Mouse (Mus musculus): ENCODE measurements around the gene Prkar1a. TPM values are rescaled to one million over a fixed set of nuclear protein-coding genes. Genes with fewer than 3 reads are reported as not detected.
A peak's percentile ranks its signal among the peaks of the same experiment; 100 is the strongest.
"Not testable (repeated sequence)": the region's sequence is repeated elsewhere in the genome, so short reads cannot be mapped to it uniquely, and the experiment has no call there.

Gene Prkar1a
- total and polyA plus RNA-seq, 2 experiments from 2014 or later = 231 to 473 TPM

DNA sequence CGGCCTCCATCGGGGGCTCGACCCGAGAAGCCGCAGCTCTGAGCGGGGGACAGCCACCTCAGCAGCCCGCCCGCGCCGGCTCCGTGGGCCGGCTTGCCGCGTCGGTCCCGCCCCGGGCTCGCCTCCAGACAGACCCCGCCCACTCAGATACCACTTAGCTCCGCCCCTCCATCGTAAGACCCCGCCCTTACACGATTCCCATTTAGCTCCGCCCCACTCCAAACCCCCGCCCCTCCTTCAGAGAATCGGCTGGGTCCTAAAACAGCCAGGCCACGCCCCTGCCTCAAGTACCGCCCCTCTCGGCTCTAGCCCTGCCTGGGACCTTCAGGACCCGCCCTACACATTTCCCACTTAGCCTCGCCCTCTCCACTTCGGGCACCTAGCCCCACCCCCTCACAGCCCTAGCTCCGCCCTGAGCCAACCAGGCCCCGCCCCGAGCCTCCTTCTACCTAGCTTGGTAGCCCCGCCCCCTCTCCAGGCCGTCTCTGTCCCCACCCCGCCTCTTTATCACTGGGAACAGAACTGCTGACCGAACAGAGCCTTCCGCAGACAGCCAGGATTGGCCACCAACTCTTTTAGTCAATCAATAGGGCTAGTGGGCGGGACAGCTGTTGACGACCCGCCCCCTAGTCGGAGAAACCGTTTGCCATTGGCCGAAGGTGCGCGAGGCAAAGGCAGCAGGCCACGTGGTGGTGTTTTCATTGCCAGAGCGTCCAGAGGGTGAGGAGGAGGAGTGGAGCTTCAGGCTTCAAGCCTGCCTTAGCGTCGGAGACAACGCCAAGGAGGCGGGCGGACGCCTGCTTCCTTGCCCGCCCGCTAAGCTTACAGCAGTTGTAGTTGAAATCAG is 37.7 kb upstream of the Prkar1a start, which contains the start of gene Wipi1:
Wipi1 (minus strand) TSS at position 665 of the 847 bp plus-strand sequence.
- peak; percentile 99 for DNase-seq (ENCODE audit: low spot score)
- Histone ChIP-seq H3K9ac (replicated peaks; ENCODE audit: low read length, poor library complexity, severe bottlenecking) (peak within 1 kb of the TSS; percentile 78), H3K36me3 (ENCODE audit: insufficient read depth, low read length) (no peaks in the 10 kb centered on the region), H3K4me1 (ENCODE audit: insufficient read depth, low read length) (peaks cover 6% of the 10 kb centered on the region), H3K4me3 (ENCODE audit: low read depth, low read length) (peak within 1 kb of the TSS; percentile 78), H3K27me3 (ENCODE audit: insufficient read depth, low read length) (no peaks in the 10 kb centered on the region), H3K27ac (ENCODE audit: low read depth, low read length) (peak within 1 kb of the TSS; percentile 75), H3K4me2 (ENCODE audit: low read depth, low read length, poor library complexity, severe bottlenecking) (peak within 1 kb of the TSS; percentile 87), H3K9me3 (ENCODE audit: low read length) (no peaks in the 10 kb centered on the region)
- under 1% methylated on average over 57 of the region's 58 CpGs for WGBS
- peak; percentile 17; the same call in 1 of the 2 replicates for TF ChIP-seq CTCF (IDR thresholded peaks at IDR 0.05)
- peak; percentile 97 for ATAC-seq (ENCODE audit: low FRiP score)

DNA sequence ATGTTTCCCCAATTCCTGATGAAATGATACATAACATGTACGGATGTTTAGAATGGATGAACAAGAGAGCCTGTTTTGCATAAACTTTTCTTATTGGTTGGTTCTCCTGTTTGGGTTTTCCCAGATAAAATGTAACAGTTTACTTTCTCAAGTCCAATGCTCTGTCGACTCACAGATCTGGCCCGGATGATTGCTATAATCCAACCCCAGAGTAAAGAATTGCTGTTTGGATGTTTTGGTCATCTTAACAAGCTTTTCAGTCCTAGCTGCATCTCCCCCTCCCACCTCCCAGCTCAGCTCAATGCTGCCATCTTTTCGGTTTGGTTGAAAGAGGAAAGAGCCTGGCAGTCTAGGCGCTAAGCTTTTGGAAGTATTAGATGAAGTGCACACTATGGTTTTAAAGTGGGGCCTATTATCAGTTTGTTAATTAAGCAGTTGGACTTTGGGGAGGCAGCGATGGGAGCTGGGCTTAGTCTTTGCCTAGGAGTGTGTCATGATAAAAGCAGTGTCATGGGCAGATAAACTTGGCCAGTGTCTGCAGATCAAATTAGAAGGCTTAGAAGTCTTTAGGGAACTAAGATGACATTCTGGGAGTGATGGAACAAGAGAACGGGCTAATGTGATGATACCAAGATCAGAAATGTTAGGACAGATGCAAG is 36.2 kb upstream of the Prkar1a start:
- no peak overlapping the region for H3K4me2 ChIP-seq (ENCODE audit: low read depth, low read length, poor library complexity, severe bottlenecking)
- 61% methylated on average over 7 of the region's 7 CpGs for WGBS
- no peak overlapping the region for H3K9ac ChIP-seq (replicated peaks; ENCODE audit: low read length, poor library complexity, severe bottlenecking)
- no peaks in the 10 kb centered on the region for H3K9me3 ChIP-seq (ENCODE audit: low read length)
- H3K36me3 ChIP-seq (ENCODE audit: insufficient read depth, low read length) = no peaks in the 10 kb centered on the region
- no peak overlapping the region for H3K4me3 ChIP-seq (ENCODE audit: low read depth, low read length)
- no peak overlapping the region for H3K27ac ChIP-seq (ENCODE audit: low read depth, low read length)
- H3K27me3 ChIP-seq (ENCODE audit: insufficient read depth, low read length) = no peaks in the 10 kb centered on the region
- no peak for TF ChIP-seq CTCF (IDR thresholded peaks at IDR 0.05)
- H3K4me1 ChIP-seq (ENCODE audit: insufficient read depth, low read length) = peaks cover 6% of the 10 kb centered on the region
- DNase-seq (ENCODE audit: low spot score) (no peak), ATAC-seq (ENCODE audit: low FRiP score) (no peak)

DNA sequence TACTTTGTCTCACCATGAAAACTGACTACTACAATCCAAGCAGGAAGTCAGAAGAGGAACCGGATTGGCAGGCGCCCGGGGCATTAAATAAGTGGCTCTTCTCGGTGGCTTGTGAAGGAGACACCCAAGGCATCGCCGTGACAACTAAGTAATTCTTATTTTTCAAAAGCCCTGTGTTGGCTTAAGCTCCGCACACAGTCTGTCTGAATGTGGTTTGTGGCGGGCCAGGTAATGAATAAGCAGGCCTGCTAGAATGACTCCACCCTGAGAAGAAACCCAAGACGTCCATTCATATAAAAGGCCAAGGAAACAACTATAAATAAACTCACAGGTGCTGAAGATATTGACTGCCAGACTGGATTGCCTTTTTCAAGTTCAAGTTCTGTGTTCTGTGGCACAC is 33.9 kb upstream of the Prkar1a start:
- Histone ChIP-seq H3K27me3 (ENCODE audit: insufficient read depth, low read length) (no peaks in the 10 kb centered on the region), H3K9me3 (ENCODE audit: low read length) (no peaks in the 10 kb centered on the region), H3K27ac (ENCODE audit: low read depth, low read length) (no peak overlapping the region), H3K4me2 (ENCODE audit: low read depth, low read length, poor library complexity, severe bottlenecking) (no peak overlapping the region), H3K9ac (replicated peaks; ENCODE audit: low read length, poor library complexity, severe bottlenecking) (no peak overlapping the region), H3K4me1 (ENCODE audit: insufficient read depth, low read length) (peaks cover under 1% of the 10 kb centered on the region; the same call in 1 of the 2 replicates), H3K36me3 (ENCODE audit: insufficient read depth, low read length) (no peaks in the 10 kb centered on the region), H3K4me3 (ENCODE audit: low read depth, low read length) (no peak overlapping the region)
- 51% methylated on average over 9 of the region's 9 CpGs for WGBS
- TF ChIP-seq CTCF (IDR thresholded peaks at IDR 0.05) = no peak
- DNase-seq (ENCODE audit: low spot score) (no peak), ATAC-seq (ENCODE audit: low FRiP score) (no peak)

DNA sequence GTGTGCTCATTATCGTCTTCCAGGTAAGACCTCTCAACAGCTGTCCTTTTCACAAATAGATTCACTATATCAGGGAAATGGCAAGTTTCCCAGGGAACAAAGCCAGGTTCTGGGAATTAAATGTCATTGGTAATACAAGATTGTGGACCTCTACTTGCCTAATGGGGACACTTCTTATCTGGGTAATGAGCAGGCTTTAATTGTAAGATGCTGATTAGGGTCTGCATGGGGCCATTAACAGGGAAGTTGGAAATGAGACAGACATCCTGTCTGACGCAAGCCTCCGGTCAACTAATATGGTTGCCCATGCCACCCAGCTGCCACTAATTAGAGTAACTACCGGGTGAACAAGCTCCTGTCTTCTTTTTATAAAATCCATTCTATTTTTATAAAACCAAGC is 32.9 kb upstream of the Prkar1a start:
- H3K4me2 ChIP-seq (ENCODE audit: low read depth, low read length, poor library complexity, severe bottlenecking) = no peak overlapping the region
- no peaks in the 10 kb centered on the region for H3K9me3 ChIP-seq (ENCODE audit: low read length)
- no peaks in the 10 kb centered on the region for H3K27me3 ChIP-seq (ENCODE audit: insufficient read depth, low read length)
- DNase-seq (ENCODE audit: low spot score) (no peak), ATAC-seq (ENCODE audit: low FRiP score) (no peak)
- no peaks in the 10 kb centered on the region for H3K36me3 ChIP-seq (ENCODE audit: insufficient read depth, low read length)
- H3K4me3 ChIP-seq (ENCODE audit: low read depth, low read length) = no peak overlapping the region
- H3K4me1 ChIP-seq (ENCODE audit: insufficient read depth, low read length) = no peaks in the 10 kb centered on the region
- WGBS = 79% methylated on average over 4 of the region's 4 CpGs
- H3K9ac ChIP-seq (replicated peaks; ENCODE audit: low read length, poor library complexity, severe bottlenecking) = no peak overlapping the region
- no peak for TF ChIP-seq CTCF (IDR thresholded peaks at IDR 0.05)
- H3K27ac ChIP-seq (ENCODE audit: low read depth, low read length) = no peak overlapping the region

DNA sequence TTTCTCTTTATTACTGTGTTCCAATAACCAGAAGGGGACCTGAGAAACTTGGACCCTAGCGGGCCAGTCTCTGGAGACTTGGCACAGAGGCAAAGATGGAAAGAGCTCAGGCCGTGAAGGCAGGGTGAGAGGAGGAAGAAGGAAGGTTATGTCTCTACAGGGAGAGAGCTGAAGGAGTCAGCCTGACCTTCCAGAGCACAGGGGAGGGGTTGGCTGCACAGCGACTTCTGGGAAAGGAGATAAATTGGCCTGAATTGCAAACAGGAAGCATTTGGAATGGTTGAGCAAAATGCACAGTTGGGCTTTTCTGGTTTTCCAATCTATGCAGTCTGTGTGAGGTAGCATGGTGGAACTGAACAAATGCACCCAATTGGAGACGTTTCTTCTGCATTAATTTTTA is 32.4 kb upstream of the Prkar1a start:
- no peak for ATAC-seq (ENCODE audit: low FRiP score)
- no peak for DNase-seq (ENCODE audit: low spot score)
- Histone ChIP-seq H3K9me3 (ENCODE audit: low read length) (no peaks in the 10 kb centered on the region), H3K27me3 (ENCODE audit: insufficient read depth, low read length) (no peaks in the 10 kb centered on the region), H3K4me3 (ENCODE audit: low read depth, low read length) (no peak overlapping the region), H3K36me3 (ENCODE audit: insufficient read depth, low read length) (no peaks in the 10 kb centered on the region), H3K9ac (replicated peaks; ENCODE audit: low read length, poor library complexity, severe bottlenecking) (no peak overlapping the region), H3K4me1 (ENCODE audit: insufficient read depth, low read length) (no peaks in the 10 kb centered on the region), H3K27ac (ENCODE audit: low read depth, low read length) (no peak overlapping the region), H3K4me2 (ENCODE audit: low read depth, low read length, poor library complexity, severe bottlenecking) (no peak overlapping the region)
- no peak for TF ChIP-seq CTCF (IDR thresholded peaks at IDR 0.05)
- WGBS = 72% methylated on average over 4 of the region's 4 CpGs

DNA sequence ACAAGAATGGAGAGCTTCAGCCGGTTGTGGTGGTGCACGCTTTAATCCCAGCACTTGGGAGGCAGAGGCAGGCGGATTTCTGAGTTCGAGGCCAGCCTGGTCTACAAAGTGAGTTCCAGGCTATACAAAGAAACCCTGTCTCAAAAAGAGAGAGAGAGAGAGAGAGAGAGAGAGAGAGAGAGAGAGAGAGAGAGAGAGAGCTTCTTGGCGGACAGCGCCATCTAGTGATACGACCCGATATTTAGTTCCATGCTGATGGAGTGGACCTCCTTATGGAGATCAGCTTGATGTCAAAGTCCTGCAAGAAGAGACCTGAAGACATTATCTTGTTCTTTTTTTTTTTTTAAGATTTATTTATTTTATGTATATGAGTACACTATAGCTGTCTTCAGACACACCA is 30.1 kb upstream of the Prkar1a start:
- H3K4me2 ChIP-seq (ENCODE audit: low read depth, low read length, poor library complexity, severe bottlenecking); H3K4me1 ChIP-seq (ENCODE audit: insufficient read depth, low read length); H3K27me3 ChIP-seq (ENCODE audit: insufficient read depth, low read length); H3K27ac ChIP-seq (ENCODE audit: low read depth, low read length); H3K36me3 ChIP-seq (ENCODE audit: insufficient read depth, low read length); H3K9me3 ChIP-seq (ENCODE audit: low read length); H3K4me3 ChIP-seq (ENCODE audit: low read depth, low read length); ATAC-seq (ENCODE audit: low FRiP score); H3K9ac ChIP-seq (replicated peaks; ENCODE audit: low read length, poor library complexity, severe bottlenecking); DNase-seq (ENCODE audit: low spot score): not testable (repeated sequence)
- WGBS = 36% methylated on average over 8 of the region's 8 CpGs
- TF ChIP-seq CTCF (IDR thresholded peaks at IDR 0.05) = peak; percentile 60
